Mouse (Mus musculus) CD8-positive naive resting alpha-beta T cell, adult 57 days (primary cell): ENCODE measurements around the gene Rxylt1. TPM values are rescaled to one million over a fixed set of nuclear protein-coding genes. Genes with fewer than 3 reads are reported as not detected.

Experiments used
- total RNA-seq: library from RNA; stranded (reverse); gene quantifications from one replicate; pipeline ENCODE4 v1.2.4, GENCODE M21; 2023

The Rxylt1 gene
- 24.6 TPM for total RNA-seq

DNA sequence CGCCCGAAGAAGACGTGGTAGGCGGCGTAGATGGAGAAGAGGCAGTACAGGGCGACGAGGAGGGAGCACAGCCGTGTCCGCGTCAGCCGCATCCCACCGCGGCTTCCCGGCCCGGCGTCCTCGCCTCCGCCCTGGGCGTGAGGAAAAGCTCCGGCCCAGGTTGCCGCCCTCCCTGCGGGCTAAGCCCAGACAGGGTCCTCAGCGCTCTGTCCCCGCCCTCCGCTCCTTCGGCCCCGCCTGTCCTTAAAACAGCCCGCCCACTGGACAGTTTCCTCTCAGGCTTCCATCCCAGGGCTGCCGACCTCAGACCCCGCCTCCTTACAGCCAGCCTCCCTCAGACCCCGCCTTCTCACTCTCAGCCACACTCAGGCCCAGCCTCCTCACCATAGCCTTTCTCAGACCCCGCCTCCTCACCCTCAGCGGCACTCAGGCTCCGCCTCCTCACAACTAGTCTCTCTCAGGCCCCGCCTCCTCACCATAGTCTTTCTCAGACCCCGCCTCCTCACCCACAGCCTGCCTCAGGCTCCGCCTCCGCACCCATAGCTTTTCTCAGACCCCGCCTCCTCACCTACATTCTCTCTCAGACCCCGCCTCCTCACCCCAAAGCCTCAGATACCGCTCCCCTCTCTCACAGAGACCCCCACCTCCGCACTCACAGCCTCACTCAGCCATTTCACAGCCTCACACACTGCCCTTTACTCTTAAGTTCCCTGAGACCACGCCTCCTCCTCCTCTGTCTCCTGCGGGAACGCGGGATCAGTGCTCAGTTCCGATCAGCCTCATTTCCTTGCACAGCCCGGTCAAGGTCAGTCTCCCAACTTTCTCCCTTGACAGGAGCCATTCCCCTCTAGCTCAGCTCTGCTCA is at the start of gene Rxylt1:
TSS of gene Rxylt1 (minus strand) at position 392 of the 865 bp plus-strand sequence.

DNA sequence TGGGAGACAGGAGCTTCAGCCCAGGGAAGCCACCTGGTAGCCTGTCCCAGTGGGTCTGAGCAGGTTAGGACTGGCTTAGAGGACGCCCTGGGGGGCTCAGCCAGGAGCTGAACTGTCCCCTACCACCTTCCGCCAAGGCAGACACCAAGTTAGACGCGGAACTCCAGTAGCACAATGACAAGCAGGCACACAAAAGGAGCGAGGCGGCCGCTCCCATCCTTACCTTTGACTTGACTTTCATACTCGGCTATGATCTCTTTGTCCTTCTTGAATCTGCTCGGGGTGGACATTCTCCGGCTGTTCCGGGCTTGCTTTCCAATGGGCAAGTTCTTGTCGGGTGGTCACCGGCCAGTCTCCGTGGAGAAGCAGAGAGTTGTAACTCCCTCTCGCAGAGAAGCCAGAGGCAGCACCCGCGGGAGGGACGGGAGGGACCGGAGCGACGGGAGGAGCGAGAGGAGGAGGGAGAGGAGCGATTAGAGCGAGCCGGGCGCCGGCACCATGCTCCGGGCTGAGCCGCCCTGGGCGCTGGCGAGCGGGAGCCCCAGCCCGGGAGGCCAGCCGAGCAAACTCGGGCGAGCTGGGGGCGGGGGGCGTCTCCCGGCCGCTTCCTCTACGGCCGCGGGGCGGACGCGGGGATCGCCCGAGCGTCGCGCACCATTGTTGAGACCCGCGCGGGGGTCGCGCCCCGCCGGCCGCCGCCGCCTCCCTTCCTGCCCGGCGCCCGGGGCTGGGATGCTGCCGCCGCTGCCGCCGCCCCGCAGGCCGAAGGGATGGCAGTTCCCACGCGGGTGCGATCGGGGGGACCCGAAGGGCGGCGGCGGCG is 50.1 kb downstream of the Rxylt1 start, which contains the start of gene Srgap1:
TSS of gene Srgap1 (minus strand) at position 412 of the 823 bp plus-strand sequence.

Other genes with a start within 250 kb of the Rxylt1 start
- gene Srgap1, start 50.1 kb downstream of the Rxylt1 start, total RNA-seq, result not detected